Mouse (Mus musculus): ENCODE results near the gene Adamtsl4. TPM values are rescaled to one million over a fixed set of nuclear protein-coding genes. Genes with fewer than 3 reads are reported as not detected.

The Adamtsl4 gene
- polyA plus RNA-seq (2012; rRNA removed; ENCODE audit: low replicate concordance): 17.9 and 18.4 TPM in 2 replicates

DNA sequence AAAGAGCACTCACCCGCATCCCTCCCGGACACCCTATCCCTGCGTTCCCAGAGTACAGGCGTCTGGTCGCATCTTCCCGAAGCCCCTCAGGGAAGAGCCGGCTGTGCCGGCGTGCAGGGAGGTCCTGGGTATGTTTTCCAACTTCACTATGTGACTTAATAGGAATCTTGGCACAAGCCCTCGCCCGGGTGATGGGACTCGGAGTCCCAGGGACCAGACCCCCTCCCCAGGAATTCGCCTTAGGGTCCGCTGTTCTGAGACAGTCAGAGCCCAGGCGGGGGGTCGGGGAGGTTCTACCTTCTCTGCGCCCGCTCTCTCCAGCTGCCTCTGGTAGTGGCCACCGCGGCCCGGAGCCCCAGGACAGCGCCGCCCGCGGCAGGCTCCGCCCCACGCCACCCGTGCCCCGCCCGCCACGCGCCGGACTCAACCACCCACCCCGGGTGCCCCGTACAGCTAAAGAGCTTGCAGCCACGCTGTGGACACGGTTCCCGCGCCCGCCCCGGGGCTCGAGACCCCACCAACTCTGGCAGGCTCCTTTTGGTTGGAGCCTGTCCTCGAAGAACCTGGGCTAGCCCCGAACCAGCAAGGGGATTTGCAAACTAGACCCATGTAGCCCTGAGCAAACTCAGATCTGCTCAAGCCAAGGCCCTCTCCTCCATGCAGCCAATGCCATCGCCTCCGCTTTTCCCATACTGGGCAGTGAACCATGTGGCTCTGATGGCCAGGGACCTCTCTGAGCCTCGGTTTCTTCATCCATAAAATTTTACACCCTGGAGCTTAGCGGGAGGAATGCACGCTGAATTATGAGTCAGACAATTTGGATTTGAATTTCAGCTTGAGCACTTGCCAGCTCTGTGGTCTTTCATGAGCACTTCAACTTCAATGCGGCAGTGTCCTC lies at the start of gene Adamtsl4:
Gene Adamtsl4 (minus strand): TSS at position 394 of the 898 bp plus-strand sequence.

DNA sequence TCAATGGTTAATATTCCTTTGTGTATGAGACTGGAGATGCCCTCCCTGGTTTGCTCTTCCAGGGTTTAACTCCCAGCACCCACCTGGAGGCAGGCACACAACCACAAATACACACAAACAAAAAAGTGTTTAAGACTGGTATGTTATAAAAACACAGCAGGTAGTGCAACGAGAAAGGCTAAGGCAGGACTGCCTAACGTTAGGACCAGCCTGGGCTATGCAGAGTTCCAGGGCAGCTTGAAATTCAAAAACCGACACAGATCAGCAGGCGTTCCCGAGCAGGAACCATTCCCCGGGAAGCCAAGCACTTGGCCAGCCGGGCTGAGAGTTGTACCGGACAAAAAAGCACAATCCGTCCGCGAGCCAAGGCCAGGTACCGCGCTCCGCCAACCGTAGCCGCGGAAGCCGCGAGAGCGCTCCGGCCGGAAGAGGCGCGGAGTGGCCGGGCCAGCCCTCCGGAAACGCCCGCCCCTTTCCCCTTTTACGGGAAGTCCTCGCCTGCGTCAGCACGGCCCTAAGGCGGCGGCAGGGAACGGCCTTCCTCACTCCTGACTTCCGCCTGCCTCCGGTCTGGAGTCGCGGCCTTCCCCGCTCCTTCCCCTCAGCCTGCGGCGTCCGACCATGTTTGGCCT lies 29.4 kb downstream of the Adamtsl4 start, which contains the start of gene Mcl1:
Gene Mcl1 (plus strand): TSS at position 553 of the 632 bp plus-strand sequence.

Other genes with a start within 250 kb of the Adamtsl4 start
- gene Ctsk, start 188.7 kb downstream of the Adamtsl4 start, polyA plus RNA-seq (2012; rRNA removed; ENCODE audit: low replicate concordance): 0.74 and 0.92 TPM in 2 replicates
- 17.9 and 21.3 TPM in 2 replicates for gene Ctss, start 161.1 kb downstream of the Adamtsl4 start, polyA plus RNA-seq (2012; rRNA removed; ENCODE audit: low replicate concordance)
- gene Hormad1, start 128.2 kb downstream of the Adamtsl4 start, polyA plus RNA-seq (2012; rRNA removed; ENCODE audit: low replicate concordance): not detected in 2 replicates
- 1.7 and 2.6 TPM in 2 replicates for gene Golph3l, start 99.0 kb downstream of the Adamtsl4 start, polyA plus RNA-seq (2012; rRNA removed; ENCODE audit: low replicate concordance)
- gene Ensa, start 62.9 kb downstream of the Adamtsl4 start, polyA plus RNA-seq (2012; rRNA removed; ENCODE audit: low replicate concordance): 6.8 and 10.2 TPM in 2 replicates
- 99.3 and 378 TPM in 2 replicates for gene Mcl1, start 29.1 kb downstream of the Adamtsl4 start, polyA plus RNA-seq (2012; rRNA removed; ENCODE audit: low replicate concordance)
- 123 and 175 TPM in 2 replicates for gene Ecm1, start 51.7 kb upstream of the Adamtsl4 start, polyA plus RNA-seq (2012; rRNA removed; ENCODE audit: low replicate concordance)
- gene Tars2, start 72.3 kb upstream of the Adamtsl4 start, polyA plus RNA-seq (2012; rRNA removed; ENCODE audit: low replicate concordance): 33.5 and 38.8 TPM in 2 replicates
- 3.1 and 6.5 TPM in 2 replicates for gene Rprd2, start 130.9 kb upstream of the Adamtsl4 start, polyA plus RNA-seq (2012; rRNA removed; ENCODE audit: low replicate concordance)
- 6.7 and 7.3 TPM in 2 replicates for gene Prpf3, start 168.0 kb upstream of the Adamtsl4 start, polyA plus RNA-seq (2012; rRNA removed; ENCODE audit: low replicate concordance)
- gene Mrps21, start 183.6 kb upstream of the Adamtsl4 start, polyA plus RNA-seq (2012; rRNA removed; ENCODE audit: low replicate concordance): 7.6 and 19.4 TPM in 2 replicates
- 1.6 and 1.8 TPM in 2 replicates for gene Ciart, start 194.3 kb upstream of the Adamtsl4 start, polyA plus RNA-seq (2012; rRNA removed; ENCODE audit: low replicate concordance)
- gene BC028528, start 204.1 kb upstream of the Adamtsl4 start, polyA plus RNA-seq (2012; rRNA removed; ENCODE audit: low replicate concordance): 0.25 and 0.72 TPM in 2 replicates
- 241 and 300 TPM in 2 replicates for gene Aph1a, start 206.1 kb upstream of the Adamtsl4 start, polyA plus RNA-seq (2012; rRNA removed; ENCODE audit: low replicate concordance)
- 0.85 and 1.2 TPM in 2 replicates for gene Car14, start 216.8 kb upstream of the Adamtsl4 start, polyA plus RNA-seq (2012; rRNA removed; ENCODE audit: low replicate concordance)
- 3.7 and 8.3 TPM in 2 replicates for gene Anp32e, start 241.3 kb upstream of the Adamtsl4 start, polyA plus RNA-seq (2012; rRNA removed; ENCODE audit: low replicate concordance)

All from duodenum, adult 2 months (tissue).